Mouse (Mus musculus): Measurements from ENCODE around the gene Gnl2.

Gene Gnl2

DNA sequence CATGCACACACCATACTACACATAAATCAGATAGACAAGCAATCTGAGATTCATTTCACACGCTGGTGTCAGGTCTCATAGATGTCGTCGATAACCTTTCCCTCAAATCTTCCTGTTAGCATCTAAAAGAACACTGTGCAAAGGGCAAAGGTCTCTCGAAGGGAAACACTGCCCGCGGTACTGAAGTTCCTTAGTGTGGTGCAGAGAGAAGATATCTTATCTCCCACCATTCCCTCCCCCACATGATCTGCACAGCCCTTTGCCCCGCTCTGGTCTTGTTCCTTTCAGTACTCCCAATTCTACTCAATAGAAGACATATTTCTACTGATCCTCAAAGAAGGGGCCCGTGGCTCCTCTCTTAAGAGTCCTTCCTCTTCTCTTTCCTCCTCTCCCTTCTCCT is 13.4 kb upstream of the Gnl2 start:
- DNase-seq (ENCODE audit: low read depth, low spot score), result no peak

GRCm38 (mm10) chr4:125004886-125005285 is 11.5 kb upstream of the Gnl2 start:
- DNase-seq (ENCODE audit: low read depth, low spot score), result no peak

- DNase-seq (ENCODE audit: low read depth, low spot score), result no peak
Measured at GRCm38 (mm10) chr4:125007460-125007859, 8.9 kb upstream of the Gnl2 start.

GRCm38 (mm10) chr4:125008220-125008619 is 8.2 kb upstream of the Gnl2 start:
- no peak for DNase-seq (ENCODE audit: low read depth, low spot score)

GRCm38 (mm10) chr4:125008712-125009111 is 7.7 kb upstream of the Gnl2 start:
- DNase-seq (ENCODE audit: low read depth, low spot score), result no peak

DNA sequence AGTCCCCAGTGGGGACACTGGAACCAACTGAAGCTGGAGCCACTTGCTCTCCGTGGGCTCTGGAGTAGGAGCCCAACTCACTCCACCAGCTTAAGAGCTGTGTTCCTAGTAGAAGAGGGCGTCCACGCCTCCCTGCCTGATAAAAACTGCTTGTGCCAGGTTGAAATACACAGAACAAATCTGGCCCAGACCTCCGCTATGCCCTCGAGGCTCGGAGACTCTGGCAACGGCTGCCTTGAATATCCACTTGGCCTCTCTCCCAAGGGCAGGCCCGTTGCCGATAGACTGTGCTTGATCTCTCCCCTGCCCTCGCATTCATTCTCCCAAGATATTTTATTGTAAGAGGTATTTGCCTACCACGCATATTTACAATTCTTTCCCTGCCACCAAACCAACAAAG is 1.0 kb downstream of the Gnl2 start:
- no peak for DNase-seq (ENCODE audit: low read depth, low spot score)

GRCm38 (mm10) chr4:125020780-125021538 is 4.6 kb downstream of the Gnl2 start:
- DNase-seq (ENCODE audit: low read depth, low spot score), result no peak

- DNase-seq (ENCODE audit: low read depth, low spot score), result peak; percentile 87
Measured at GRCm38 (mm10) chr4:125029891-125030614, 13.7 kb downstream of the Gnl2 start.

DNA sequence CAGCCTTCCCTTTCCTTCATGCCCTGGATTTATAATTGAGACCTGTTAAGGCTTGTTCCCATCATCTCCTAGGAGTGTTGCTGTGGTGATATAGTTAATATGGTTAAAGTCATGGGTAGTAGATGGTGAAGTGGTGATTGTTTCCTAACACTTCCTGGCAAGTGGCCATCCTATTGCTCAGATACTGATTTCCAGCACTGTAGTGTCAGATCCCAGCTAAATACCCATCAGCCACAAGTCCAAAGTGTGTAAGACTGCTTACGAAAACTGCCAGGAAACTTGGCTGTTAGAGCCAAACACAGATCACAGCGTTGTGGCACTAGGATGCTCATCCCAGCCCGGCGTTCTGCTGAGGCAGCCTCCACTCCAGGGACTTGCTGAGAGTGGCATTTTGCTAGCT is 18.0 kb downstream of the Gnl2 start:
- DNase-seq (ENCODE audit: low read depth, low spot score), result no peak

DNA sequence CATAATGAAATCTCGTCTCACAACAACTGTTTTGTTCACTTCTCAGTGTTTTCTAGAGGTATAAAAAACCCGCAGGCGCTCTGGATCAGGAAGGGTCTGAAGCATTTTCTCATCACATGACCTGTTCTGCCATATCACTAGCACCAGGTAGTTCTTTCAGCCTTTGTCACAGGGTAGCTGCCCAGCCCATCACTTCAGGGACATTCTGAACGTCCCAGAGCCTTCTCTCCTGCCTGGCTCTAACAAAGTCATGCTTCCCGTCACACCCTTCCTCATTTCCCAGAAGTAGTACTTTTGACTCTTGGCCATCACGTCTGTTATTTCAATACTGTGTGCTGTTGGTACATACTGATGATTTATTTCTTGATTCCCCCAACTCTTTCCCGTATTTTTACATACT is 28.1 kb downstream of the Gnl2 start:
- DNase-seq (ENCODE audit: low read depth, low spot score), result no peak

DNA sequence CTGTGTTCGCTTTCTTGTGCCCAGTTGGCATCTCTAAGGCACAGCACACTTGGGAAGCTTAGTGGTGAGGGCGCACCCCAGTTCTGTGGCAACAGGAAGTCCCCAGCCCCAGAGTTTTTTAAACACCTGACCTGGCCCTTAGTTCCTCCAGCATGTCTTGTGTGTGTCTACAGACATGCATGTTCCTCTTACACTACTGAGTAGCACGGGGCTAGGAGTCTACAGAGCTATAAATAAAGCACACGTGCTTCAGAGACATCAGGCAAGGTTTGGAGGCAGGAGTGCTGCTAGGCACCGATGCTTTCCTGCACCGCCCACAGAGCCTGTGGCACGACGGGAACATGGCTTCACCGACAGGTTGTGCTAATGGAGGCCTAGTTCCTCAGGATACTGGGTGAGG is 39.0 kb downstream of the Gnl2 start:
- DNase-seq (ENCODE audit: low read depth, low spot score), result no peak

DNA sequence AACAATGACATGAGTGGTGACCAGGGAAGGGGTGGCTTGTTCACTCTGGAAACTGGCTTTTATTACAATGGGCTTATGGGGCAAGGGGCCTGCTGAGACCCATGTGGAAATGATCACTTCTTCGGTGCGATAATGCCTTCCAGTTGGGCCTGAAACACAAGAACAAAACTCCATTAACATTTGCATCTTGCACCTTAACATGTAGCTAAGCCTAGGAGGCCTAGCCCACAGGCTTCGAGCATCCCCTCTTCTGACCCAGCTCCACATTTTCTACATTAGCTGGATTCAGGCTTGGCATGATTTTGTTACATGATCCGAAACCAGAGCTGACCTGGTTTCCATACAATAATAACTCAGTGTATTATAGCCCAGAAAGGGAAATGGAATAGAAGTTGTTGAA is 40.1 kb downstream of the Gnl2 start:
- no peak for DNase-seq (ENCODE audit: low read depth, low spot score)

DNA sequence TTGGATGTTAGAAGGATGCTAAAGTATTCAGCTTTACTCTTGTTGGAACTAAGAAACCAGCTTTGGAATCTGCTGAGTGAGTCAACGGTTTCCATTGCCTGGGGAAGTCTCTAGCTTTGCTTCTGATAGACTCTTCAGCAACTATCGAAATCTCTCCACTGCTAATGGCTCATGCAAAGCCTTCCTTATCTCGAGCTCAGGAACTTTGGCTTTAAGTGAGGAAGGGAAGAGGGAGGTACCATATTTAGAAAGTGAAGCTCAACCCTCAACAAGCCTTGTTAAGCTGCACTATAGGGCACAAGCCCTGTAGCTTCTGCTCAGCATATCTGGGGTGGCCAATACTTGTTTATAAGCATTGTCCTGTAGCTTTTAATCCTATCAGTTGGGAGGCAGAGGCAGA is 40.9 kb downstream of the Gnl2 start:
- DNase-seq (ENCODE audit: low read depth, low spot score), result no peak

DNA sequence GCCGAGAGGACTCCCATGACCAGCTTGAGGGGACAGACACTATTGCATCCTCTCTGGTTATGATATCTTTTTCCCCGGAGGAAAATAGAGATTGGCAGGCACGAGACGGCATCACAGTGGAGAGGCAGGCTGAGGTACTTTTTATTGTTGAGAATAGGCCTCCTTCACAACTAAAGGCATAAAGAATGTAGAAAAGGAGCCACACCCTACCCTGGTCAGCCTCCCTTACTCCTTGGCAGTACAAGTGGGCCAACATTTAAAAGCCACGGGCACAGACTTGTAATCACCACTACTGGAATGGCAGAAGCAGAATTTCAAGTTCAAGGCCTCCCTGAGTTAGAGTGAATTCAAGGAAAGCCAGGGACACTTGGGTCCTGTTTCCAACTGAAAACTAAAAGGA is 41.6 kb downstream of the Gnl2 start:
- DNase-seq (ENCODE audit: low read depth, low spot score), result no peak

DNA sequence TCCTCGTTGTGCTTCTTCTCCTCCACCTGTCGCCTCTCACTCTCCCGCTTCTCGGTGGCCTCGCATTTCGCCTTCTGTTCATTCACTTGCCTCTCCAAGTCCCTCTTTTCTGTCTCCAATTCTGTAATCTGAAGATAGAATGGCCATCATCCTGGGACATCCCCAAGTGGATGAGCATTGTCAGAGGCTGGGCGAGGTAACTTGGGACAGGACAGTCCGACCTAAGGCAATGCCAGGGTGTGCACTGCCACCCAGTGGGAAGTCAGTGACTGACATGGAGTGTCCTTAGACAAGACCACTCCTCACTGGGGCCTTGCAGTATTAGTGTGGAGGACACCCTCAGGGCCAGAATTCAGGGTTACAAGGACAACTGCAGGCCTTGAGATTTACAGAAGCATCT is 42.6 kb downstream of the Gnl2 start:
- DNase-seq (ENCODE audit: low read depth, low spot score), result no peak

DNA sequence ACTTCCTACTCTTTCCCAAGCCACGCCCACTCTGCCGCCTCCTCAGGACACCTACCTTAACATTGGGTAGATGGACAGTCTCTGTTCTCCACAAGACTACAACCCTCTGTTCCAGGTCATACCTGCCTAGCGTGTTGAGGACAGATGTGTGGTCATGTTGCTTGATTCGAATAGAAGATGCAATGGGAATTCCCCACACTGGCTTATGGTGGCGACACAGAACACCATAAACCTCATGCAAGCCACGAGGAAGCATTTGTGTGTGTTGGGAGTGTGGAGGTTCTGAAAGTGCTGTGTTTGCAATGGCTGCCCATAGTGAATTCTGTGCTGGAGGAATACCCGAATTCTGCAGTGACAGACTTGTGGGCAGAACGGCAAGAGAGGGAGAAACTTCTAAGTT is 47.4 kb downstream of the Gnl2 start:
- no peak for DNase-seq (ENCODE audit: low read depth, low spot score)

- no peak for DNase-seq (ENCODE audit: low read depth, low spot score)
Measured at GRCm38 (mm10) chr4:125065517-125066307, 49.3 kb downstream of the Gnl2 start, which contains the start of gene Dnali1. Dnali1 (minus strand) TSS chr4:125065703.

DNA sequence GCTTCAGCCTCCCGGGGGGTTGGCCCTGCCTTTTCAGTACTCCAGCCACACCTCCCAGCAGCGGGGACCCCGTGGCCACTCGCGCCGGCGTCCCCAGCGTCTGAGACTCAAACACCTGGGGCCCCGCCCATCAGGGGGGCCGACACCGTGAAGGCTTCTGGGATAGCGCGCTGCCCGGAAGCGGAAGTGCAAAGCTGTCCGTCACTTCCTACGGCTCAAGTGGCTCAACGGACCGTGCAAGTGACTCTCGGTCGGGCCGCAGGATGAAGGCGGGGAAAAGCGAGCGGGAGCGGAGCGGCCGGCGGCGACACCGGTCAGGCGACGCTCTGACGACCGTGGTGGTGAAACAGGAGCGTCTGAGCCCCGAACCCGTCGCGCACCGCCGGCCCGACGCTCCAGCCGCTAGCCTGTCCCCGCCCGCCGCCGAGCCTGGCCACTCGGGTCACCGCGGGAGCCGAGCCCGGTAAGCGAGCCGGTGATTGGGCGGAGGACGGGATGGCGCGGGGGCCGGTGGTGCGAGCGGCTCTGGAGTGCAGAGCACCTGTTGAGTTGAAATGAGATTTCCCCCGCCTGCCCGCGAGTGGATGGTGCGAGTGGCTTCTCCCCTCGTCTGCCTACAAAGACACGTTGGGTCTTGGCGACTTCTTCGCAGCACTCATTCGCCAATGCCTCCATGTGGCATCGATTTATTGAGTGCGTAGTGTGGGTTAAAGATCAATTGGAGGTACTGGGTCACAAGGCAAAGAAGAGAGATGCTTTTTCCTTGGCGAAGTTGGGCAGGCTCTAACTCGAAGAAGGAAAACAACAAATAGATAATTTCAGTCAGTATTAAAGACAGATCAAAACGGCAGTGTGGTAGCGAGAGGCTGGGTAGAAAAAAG is 50.3 kb downstream of the Gnl2 start, which contains the start of gene Snip1:
Snip1 (plus strand) TSS at position 183 of the 881 bp plus-strand sequence.
- DNase-seq (ENCODE audit: low read depth, low spot score), result peak; percentile 89

DNA sequence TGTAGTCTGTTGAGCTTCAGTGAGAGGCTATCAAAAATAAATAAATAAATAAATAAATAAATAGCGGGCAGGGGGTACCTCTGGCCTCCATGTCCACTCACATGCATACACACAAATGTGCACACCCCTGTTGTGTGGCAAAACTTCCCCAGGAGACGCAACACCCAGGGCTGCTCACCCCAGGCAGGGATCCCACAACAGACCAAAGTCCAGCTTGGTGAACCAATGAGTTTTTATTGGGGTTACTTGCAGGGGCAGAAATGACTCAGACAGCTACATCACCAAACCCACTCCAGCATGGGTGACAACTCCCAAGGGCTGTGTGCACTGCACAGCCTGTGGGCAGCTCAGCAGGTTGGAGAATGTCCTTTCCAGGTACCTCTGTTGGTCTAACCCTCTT is 61.3 kb downstream of the Gnl2 start:
- no peak for DNase-seq (ENCODE audit: low read depth, low spot score)

- DNase-seq (ENCODE audit: low read depth, low spot score), result no peak
Measured at GRCm38 (mm10) chr4:125078698-125079097, 62.3 kb downstream of the Gnl2 start.
